Mouse (Mus musculus) megakaryocyte, adult 5-6 weeks (primary cell): ENCODE measurements around the gene Rflnb. TPM values are rescaled to one million over a fixed set of nuclear protein-coding genes. Genes with fewer than 3 reads are reported as not detected.
"Not testable (repeated sequence)": the region's sequence is repeated elsewhere in the genome, so short reads cannot be mapped to it uniquely, and the experiment has no call there.

Experiments used
- ATAC-seq: 2 replicates; pipeline ENCODE4 v1.8.0; 2016; ENCODE audit warnings: mild to moderate bottlenecking, inconsistent platforms; ENCODE audit not compliant: poor library complexity, severe bottlenecking
- total RNA-seq, 2 experiments: library from RNA; stranded (forward) in 1 of 2; stranded (reverse) in 1 of 2; fragments of 153-499, 151-499 nt in 1 of 2; fragments of 221-1000, 200-1000 nt in 1 of 2; gene quantifications; 2 replicates each; pipeline versions ENCODE4 v1.2.3 to v1.2.4; 2015 to 2017

Gene Rflnb
- total RNA-seq, 2 experiments from 2014 or later = 34.6 to 45.7 TPM

- ATAC-seq = no peak
Observed at GRCm38 (mm10) chr11:76039271-76040053, 11.9 kb upstream of the Rflnb start.

DNA sequence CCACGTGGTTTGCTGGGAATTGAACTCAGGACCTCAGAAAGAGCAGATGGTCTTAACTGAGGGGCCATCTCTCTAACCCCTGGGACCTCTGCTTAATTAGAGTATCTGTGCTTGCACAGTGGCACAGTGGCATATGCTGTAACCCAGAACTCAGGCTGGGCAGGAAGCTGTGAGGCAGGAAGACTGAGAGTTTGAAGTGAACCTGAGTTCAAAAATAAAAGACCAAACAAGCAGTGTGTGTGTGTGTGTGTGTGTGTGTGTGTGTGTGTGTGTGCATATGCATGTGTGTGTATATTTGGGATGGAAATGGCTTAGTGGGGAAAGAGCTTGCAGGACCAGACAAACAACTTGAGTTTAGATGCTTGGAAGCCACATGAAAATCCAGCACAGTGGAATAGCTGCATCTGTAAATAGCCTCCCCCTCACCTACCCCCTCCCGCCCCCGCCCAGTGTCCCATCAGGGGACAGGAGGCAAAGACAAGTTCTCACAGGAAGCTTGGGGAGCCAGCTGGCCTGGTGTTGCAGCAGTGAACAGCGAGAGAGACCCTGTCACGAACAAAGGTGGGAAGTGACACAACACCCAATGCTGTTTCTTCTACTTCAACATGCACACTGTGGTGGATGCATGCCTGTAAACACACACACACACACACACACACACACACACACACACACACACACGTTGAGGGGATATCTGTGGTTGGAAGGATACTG, 10.2 kb upstream of the Rflnb start:
- no peak for ATAC-seq

DNA sequence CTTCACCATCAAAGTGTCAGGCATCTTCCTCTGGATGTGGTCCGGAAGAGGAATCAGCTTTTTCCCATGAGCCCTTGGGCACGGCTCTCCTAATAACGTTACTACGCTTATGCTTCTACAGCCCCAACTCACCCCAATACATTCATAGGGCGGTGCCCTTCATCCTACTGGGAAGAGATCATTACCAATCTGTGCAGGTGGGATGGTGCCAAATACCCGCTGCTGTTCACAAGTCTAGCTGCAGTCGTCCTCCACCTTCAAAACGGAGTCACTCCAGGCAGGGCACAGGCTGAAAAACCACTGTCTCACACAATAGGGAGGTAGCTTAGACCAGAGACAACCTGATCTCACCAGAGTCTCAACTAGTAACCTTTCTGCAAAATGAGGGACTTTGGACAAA, 7.6 kb upstream of the Rflnb start:
- no peak for ATAC-seq

GRCm38 (mm10) chr11:76033836-76034235, 6.3 kb upstream of the Rflnb start:
- peak; percentile 89 for ATAC-seq

- peak; percentile 93 for ATAC-seq
Observed at GRCm38 (mm10) chr11:76033359-76033758, 5.8 kb upstream of the Rflnb start.

DNA sequence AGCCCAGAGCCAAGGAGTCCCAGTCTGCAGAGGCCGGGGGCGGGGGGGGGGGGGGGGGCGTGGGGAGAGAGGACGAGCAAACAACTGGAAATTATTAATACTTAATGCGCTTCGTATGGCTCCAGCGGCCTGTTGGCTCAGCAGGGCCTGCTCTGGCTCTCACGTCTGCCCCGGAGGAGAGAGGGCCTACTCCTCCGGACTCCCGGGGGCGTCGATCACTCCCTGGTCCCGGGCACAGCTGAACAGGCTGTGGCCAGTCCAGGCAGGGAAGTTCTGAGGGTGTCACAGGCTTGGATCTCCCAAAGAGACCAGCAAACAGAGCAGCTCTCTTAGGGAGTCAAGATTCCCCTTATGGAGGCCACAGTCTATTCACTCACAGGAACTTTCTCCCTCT, 487 bp upstream of the Rflnb start:
- no peak for ATAC-seq

GRCm38 (mm10) chr11:76026527-76027138, 949 bp downstream of the Rflnb start:
- no peak for ATAC-seq

- peak; percentile 79 for ATAC-seq
Observed at GRCm38 (mm10) chr11:76025080-76025583, 2.5 kb downstream of the Rflnb start.

DNA sequence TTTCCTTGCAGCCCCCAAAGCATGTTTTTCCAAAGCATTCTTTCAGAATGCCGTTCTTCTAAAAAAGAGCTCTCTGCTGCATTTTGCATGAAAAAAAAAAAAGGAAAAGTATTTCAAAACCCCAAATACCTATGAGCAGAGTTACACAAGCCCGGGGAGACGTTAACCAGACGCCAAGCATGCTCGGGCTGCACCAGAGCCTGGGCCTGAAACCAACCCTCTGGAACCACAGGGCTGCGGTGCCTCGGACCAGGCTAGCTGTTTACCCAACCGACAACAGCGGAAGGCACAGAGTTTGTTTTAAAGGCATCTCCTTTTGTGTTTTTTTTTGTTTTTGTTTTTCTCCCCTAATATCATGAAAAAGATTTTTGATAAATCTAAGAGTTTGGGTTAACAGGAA, 6.7 kb downstream of the Rflnb start:
- no peak for ATAC-seq

GRCm38 (mm10) chr11:76019879-76020278, 7.7 kb downstream of the Rflnb start:
- ATAC-seq = no peak

DNA sequence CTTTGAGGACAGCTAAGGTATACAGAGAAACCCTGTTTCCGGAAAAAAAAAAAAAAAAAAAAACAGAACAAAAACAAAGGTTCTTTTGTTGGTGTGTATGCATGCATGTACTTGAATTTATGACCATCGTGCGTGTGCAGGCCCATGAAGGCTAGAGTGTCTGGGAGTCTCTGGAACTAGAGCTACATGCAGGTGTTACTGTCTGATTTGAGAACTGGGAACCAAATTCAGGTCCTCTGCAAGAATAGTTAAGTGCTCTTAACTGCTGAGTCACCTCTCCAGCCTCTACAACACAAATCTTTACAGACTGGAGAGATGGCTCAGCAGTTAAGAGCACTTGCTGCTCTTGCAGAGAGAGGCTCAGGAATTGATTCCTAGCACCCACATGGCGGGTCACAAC, 11.8 kb downstream of the Rflnb start:
- no peak for ATAC-seq

- ATAC-seq = no peak
Observed at GRCm38 (mm10) chr11:76015251-76015650, 12.3 kb downstream of the Rflnb start.

GRCm38 (mm10) chr11:76010838-76011624, 16.6 kb downstream of the Rflnb start:
- ATAC-seq = no peak

GRCm38 (mm10) chr11:76009101-76009500, 18.5 kb downstream of the Rflnb start:
- no peak for ATAC-seq

GRCm38 (mm10) chr11:76008162-76008561, 19.4 kb downstream of the Rflnb start:
- no peak for ATAC-seq

- not testable (repeated sequence) for ATAC-seq
Observed at GRCm38 (mm10) chr11:76004276-76004675, 23.3 kb downstream of the Rflnb start.

DNA sequence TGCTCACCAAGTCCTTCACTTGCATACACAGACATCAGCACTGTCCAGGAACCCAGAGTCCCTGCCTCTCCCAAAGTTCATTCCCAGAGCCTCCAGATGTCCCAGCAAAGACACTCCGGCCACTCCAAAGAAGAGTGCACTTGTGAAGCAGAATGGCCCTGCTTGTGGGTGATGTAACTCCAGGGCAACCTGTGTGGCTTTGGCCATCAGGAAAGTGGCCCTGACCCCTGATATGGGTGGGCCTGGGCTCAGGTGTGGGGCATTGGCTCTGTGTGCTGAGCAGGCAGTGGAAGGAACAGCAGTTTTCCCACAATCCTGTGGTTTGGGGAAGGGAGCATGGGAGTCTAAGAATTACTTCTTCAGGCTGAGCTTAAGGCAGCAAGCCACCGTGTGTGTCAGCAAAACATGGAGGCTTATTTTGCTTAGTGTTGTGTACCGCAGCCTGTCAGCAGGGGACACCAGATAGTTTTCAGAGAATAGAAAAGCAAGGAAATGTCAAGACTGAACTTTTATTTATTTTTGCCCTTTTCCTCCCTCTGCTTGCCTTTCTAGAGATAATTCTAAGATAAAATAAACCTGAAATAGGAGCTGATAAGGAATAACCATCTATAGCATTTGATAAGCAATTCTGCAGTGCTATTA, 26.2 kb downstream of the Rflnb start:
- no peak for ATAC-seq

GRCm38 (mm10) chr11:76000701-76001100, 26.9 kb downstream of the Rflnb start:
- ATAC-seq = no peak

GRCm38 (mm10) chr11:75999440-76000155, 28.0 kb downstream of the Rflnb start, which contains the start of gene 1700016K19Rik:
Gene 1700016K19Rik, plus strand, starts transcription at chr11:75999912.
- peak; percentile 97 for ATAC-seq

- ATAC-seq = no peak
Observed at GRCm38 (mm10) chr11:75994357-75994756, 33.2 kb downstream of the Rflnb start.
